Mouse (Mus musculus): Measurements from ENCODE around the gene As3mt.

Gene As3mt

DNA sequence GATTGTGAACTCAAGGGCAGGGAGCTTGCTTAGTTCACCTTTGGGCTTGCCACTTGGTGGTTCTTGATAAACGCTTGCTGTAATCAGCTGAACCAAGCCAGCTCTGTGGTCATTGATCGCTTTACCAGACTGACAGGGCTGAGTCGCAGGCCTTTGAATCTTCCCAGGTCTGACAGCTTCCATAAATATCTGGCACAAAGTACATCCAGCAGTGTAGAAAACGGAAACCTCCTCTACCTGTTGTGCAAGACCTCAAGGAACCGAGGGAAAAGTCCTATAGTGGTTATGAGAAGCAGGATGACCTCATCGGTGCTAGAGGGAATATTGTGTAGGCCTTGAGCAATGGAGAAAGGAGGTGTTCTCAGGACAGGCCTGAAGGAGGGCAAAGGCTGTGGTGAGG is 77.2 kb downstream of the As3mt start:
- DNase-seq (ENCODE audit: low read depth, low spot score): peak; percentile 34

DNA sequence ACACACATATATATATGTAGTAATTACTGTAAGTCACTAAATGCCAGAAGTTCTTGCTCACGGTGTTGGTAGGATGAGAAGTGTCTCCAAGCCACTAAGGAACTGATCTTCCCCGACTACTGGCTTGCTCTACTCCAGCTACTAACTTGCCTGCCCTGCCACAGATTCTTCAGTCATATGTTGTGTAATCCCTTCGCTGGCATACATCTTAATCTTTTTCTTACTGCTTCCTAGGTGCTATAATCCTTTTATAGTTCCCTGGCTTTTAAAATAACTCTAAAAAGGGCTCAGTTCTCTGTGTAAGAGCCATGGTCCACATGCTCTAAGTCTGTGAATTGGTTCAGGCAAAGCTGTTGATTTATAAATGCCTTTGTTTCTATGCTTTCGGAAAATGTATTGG is 78.4 kb downstream of the As3mt start:
- DNase-seq (ENCODE audit: low read depth, low spot score): no peak

DNA sequence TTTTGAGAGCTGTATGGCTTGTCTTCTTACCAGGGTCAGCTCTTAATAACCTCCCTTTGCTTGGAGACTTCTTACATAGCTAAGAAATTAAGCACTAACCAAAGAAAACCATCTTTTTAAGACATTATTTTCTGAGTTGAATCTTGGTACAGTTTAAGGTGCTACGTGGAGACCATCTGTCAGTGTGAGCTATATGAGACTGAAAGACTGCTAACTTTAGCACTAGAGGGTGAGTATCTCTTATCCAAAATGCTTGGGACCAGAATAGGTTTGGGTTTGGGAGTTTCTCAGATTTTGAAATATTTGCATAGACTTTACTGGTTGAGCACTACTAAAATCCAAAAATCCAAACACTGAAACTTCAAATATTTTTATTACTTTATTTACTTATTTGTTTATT is 82.5 kb downstream of the As3mt start:
- DNase-seq (ENCODE audit: low read depth, low spot score): no peak

Measured in 3T3-L1 (cell line).